Mouse (Mus musculus) kidney, postnatal 10 days (tissue): ENCODE results near the gene Adgrl3.

Source experiments
- DNase-seq: peaks from one replicate; pipeline ENCODE4 v3.0.0; 2021; ENCODE audit warnings: mixed read lengths

The Adgrl3 gene

DNA sequence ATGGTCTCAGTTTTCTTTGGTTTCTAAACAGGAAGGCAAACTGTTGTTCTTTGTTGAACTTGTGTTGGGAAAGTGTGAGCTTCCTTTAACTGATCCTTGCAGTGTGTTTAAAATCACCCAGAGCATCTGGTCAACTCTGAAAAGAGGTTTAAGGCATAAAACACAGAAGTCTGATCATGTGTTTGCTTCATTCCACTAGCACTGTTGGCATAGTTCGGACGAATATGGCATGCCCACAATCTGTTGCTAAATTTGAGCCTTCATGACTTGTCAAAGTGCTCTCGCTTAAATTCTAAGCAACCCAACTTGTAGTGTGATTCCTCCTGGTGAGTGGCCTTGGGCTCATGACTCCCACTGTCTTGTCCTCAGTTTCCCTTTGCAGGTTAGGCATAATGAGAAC lies 249.8 kb downstream of the Adgrl3 start:
- DNase-seq = no peak

DNA sequence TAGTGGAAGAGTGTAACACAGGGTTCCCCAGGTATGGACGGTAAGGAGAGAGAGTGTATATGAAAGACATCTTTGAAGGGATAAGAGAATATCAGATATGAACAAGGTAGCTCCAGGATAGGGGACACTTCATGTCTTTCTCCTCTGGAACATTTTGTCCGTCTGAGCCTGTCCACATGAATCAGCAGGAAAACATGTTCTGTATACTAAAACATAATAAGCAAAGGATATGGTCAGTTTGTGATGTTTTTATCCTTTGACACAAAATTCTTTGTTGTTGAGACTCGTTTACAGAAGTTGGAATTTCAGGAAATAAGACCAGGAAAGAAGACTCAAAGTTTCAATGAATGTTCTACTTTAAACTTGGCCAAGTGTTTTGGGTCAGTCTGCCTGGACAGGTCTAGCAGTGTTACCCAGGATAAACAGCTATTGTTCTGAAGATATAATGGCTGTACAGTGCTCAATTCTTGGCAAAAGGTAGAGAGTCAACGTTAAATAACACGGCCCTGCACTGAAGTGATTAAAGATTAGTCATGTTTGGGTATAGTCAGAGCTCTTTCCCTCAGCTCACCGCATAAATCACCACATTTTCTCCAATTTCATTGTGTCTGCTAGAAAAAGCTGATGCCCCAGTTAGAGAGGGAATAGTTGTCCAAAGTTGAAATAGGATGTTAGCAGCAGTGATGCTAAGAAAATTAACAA lies 255.6 kb downstream of the Adgrl3 start:
- no peak for DNase-seq

DNA sequence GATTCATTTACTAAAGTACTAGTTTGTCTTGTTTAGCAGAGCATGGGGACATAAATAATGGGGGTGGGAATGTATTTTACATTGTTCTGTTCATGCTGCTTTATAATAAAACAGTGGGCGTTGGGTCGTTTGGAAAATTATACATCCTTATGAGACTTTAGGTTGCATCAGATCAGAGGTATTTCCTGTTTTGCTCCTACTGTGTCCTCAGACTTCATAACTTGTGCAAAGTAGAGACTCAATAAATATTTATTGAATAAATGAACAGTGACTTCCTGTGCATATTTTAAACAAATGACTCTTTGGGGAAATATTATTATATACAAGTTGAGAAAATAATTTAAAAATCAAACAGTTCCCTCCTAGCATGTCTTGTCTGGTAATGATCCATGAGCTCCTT lies 259.3 kb downstream of the Adgrl3 start:
- no peak for DNase-seq

DNA sequence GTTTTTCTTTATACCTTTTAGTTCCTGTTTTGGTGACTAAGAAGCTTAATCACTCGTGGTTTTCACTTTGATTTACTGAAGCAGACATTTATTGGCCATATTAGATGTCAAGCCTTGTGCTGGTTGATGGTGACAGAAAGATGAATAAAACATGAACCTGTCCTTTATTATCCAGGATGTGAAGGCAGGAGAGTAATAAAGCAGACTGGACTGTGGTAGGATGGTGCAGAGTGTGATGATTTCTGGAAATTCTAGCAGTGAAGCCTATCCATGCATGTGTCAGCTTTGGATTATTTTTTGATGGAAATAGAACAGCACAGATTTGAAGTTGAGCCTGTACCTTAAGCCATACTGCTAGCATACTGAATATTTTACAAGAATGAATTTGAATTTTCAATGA lies 265.7 kb downstream of the Adgrl3 start:
- DNase-seq = no peak

DNA sequence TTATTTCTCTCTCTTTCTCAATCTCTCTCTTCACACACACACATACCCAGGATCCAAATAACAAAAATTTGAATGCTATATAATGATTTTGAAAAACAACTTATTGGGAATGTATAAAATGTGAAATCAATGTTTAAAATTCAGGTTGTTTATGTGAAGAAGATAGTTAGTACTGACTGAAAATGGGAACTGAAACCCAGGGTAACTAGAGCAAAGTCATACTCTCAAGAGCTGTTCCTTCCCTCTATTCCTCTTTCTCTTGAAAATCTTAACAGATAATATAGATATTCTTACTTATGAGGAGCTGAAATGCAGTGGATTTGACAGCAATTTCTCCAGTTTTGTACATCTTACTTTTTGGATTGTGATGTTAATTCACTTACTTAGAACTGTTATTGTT lies 281.9 kb downstream of the Adgrl3 start:
- no peak for DNase-seq

DNA sequence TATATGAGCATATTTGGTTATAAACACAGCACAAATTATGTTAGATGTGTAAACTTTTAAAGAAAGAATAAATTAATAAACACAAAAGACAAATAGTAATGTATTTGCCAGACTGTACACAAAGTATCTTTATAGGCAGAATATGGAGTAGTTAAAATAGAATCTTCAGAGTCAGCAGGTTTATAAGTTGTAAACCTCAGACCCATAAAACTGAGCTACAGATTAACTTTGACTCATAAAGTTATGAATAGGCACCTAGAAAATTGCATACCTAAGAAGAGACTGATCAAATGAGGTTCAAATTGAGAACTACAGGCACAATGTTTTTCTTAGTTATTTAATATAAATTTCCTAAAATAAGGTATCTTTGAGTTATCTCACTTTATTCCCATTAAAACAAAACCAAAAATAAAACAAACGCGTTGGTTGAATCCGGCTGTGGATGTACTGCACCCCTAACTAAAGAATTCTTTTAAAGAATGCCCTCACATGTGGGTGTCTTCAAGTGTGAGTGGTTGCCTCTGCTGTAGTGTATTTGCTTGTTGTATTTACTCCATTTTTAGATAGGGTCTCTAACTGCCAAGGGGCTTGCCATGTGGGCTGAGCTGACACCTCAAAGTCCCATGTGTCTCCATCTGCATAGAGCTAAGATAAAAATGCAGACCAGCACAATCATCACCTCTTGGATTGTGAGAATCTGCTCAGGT lies 297.6 kb downstream of the Adgrl3 start:
- DNase-seq = no peak

DNA sequence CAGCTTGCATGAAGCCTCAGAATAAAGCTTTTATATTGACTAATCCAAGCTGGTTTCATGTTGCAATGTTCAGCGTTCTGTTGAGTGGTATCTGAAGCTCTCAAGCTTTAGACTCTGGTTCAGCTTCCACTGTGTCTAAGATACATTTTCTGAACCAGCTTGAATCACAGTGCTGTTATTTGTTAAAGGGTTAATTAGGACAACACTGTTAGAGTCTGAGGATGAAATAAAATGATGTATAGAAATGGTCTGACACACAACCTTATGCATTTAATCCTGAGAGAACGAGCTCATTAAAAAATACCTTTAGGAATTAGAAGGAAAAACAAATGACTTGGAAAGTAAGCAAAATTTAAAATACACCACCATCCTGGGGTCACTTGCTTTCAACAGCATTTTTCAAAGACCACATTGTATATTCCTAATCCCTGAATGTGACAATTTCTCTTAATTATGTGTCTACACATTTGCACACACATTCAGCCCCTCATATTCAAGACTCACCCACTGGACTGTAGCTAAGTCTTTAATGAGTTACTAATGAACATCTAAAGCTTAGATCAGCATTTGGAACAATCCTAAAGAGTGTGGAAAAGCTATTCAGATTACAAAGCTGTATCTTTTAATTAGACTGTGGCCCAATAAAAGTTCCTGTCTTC lies 301.5 kb downstream of the Adgrl3 start:
- no peak for DNase-seq

DNA sequence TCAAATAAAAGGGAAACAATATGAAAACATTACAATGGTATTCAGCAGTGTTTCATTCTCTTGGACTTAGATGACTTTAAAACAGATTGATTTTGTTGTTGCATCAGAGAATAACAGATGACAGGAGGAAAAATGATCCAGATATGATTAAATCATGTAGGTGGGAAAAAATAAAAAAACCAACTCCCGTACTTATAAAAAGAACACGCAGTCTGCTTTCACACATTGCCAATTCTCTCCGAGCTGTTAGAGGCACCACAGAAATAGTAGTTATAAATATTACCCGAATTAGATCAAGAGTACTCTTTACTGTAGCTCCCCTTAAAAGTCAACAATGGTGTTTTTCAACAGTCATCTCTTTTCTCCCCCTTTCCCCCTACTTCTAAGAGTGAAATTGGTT lies 302.1 kb downstream of the Adgrl3 start:
- no peak for DNase-seq

DNA sequence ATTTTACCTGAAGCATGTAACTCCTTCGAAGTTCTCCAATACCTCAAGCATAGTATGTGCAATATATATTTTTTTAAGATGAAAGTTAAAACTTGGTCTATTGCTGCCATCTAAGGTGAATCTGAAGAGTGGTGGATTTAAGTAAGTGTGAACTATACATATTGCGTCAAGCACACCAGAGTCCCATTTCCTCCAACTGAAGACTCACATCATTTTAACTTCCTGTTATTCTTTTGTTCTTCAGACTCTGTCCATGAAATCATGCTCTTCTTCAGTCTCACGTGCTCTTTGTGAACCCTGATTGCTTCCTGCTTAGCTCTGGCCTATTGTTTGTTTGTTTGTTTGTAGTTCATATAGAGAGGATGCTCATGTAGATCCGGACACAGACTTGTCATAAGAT lies 307.0 kb downstream of the Adgrl3 start:
- DNase-seq = no peak

DNA sequence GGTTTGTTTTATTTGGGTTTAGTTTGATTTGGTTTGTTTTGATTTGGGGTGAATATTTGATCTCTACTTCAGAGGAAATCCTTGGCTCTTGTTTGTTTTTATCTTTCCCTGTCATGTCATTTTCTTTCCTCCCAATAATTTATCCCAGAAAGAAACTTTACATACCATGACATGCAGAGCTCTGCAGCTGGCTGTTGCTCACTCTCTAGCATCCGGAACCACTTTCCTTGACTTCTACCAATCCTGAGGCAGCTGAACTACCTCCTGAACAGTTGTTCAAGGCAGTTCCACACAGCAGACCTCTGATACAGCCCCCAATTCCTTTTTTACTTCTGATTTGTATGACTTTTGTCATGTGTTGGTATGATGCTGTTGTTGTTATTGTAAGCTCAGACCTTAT lies 307.5 kb downstream of the Adgrl3 start:
- no peak for DNase-seq

DNA sequence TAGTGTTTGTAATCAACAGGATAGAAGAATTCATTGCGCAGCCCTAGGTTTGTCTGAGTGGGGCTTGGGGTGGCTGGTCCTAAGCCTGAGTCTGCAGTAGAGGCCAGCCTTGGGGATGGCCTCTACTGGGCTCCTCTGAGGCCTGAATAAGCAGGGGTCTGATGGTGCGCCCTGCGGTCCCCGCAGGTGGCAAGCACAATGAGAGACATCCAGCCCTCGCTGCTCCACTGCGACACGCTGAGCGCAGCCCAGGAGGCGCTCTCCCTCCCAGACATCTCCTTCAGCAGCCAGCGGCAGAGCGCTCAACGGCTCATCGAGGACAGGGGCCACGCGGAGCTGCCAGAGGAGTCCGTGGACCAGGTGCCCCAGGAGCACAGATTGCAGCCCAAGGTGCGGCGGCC lies 309.6 kb downstream of the Adgrl3 start:
- peak; percentile 6 for DNase-seq

DNA sequence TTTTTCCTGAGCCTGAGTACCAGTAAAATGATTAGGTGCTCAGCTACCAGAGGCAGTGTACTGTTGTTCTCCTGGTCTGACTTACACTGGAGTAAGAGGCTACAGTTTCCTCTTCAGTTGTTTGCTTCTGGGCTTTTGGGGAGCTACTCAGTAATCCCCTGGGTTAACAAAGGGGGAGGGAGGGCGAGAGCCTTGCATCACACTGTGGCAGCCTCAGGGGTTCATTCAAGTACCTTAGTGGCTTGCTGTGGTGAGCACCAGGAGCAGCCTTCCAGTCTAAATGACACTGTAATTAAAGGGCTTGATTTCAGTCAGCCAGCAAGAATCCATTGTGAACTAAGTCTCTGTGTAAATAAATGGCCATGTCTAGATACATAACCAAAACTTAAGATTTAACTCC lies 324.4 kb downstream of the Adgrl3 start:
- no peak for DNase-seq

DNA sequence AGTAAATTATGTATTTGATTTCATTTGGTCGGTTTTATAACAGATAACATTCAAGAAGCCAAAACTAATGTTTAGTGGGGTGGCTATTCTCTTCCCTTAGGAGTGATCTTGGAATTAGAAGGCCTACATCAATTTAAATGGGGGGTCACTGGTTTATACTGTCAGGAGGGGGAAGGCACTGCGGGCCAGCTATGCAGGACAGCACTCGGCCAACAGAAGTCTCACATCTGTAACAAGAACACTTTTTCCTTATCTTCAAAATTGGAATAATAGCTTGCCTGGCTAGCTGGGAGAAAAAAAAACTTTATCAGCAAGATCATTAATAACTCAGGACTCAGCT lies 325.1 kb downstream of the Adgrl3 start:
- DNase-seq = no peak

DNA sequence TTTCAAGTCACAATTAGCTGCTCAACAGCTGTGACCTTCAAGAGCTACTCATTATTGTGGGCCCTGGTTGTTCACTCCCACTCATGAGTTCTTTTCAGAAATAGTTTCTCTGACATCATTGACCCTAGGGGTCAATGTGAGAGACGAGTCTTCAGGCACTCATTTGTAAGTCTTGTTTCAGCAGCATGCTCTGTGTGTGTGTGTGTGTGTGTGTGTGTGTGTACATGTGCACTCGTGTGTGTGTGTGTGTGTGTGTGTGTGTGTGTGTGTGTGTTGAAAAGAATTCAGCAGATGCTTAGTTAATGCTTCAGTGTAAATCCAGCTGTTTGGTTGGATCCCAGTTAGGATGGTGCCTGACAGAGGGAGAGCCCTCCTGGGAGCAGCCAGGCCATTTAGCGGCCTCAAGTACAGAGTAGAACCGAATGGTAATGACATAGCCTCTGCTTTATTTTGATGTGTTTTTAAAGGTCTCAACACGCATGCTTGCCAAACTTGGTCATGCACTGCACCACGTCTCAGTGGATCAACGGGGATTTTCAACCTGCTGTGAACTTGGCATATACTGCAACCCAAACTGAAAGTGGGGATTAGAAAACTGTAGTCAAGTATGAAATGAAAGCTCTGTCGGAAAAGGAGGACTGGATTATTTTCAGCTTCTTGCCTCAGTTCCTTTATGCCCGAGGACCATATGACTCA lies 325.6 kb downstream of the Adgrl3 start:
- peak; percentile 40 for DNase-seq

DNA sequence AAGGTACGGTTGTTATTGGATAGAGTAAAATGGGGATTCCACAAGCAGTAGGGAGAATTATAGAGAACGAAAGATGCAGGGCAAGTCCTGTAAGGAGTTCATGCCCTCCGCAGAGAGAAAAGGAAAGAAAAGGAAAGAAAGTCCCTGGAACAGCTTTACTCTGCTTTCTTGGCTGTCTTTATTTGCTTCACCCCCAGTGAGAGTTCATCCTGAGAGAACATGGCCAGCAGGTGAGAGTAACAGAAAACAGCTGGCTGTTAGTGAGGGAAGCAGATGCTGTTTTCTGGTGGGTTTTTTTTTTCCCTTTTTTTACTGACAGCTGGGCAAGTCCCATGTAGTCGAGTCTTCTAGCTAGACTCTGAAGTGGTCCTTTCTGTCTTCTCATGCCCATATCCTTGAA lies 327.6 kb downstream of the Adgrl3 start:
- DNase-seq = no peak

DNA sequence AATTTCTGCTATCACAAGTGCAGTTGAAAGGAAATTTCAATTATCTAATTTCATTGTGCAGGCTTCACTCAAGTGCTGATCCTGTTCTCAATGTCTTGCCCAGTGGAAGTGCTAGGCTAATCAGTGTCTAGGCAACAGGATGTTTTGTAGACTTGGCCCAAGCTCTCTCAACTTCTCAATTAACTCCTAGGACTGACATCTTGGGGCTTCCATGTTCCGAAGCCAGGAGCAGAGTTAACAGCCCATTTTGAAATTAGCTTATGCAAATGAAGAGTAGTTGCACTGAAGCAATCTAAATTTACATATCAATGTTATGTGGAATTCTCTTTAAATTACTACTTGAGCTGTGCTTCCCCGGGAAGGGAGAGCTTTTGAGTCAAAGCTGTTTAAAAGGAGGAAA lies 339.6 kb downstream of the Adgrl3 start:
- DNase-seq = no peak

DNA sequence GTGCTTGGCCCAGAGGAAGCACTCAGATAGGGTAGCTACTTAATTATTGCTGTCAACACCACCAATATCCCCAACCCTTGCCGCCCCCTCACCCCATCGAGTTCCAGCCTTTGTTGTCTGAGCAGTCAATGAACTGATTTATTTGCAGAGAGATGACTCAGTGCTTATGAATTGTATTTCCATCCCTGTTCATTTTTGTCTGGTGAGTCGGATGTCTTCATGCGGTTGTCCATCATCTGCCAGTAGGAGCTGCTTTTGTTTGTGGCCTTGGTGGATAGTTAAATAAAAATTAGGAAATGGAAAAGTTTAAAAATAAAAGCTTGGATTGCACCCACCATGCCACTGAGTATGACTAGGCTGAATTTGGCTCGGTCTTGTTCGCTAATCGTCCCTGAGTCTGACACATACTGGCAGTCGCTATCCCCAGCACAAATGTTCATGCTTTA lies 344.3 kb downstream of the Adgrl3 start:
- DNase-seq = no peak

DNA sequence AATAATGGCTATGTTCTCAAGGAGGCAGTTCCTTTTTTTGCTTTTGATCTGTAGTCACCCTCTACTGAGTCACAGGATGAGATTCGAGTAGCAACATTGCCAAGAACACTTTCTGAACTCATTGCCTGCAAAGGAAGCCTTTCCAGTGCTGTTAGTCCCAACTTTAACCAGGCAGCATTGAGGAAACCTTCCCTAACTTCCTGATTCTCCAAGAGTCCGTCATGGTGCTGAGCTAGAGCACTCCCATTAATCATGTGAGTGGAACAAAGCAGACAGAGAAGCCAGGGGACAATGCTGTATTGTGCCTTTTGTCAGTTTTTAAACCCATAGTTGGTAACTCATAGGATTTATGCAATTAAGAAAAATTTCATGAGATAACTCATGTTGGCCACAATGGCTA lies 345.3 kb downstream of the Adgrl3 start:
- DNase-seq = no peak

DNA sequence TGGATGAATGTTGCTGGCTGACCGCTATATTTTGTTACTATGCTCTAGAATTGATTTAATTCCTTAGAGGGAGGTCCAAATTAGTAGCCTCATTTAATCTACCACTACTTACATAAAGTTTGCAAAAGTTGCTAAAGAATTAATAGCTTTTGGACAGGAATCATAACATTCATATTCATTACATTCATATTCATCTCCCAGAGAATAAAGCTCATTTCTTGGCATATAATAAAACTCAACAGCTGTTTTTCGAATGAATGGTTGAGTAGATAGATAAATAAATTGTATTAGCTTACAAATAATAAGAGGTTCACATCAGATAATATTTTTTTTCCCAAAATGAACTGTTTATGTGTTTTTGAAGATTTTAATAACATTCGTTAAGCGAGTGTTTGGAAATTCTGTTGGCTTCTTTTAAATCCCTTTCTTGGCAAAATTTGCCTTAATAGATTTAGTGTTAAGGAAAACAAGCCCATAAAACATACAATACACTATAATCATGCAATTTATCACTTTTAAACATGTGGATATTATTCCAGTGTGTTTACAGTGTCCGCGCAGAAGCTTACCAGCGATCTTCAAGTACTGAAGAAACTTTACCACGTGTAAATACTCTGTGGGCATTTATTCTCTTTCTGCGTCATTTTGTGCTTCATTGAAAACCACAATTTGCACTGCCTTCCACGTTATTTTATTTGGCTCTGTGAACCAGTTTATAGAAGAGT lies 350.4 kb downstream of the Adgrl3 start:
- no peak for DNase-seq

DNA sequence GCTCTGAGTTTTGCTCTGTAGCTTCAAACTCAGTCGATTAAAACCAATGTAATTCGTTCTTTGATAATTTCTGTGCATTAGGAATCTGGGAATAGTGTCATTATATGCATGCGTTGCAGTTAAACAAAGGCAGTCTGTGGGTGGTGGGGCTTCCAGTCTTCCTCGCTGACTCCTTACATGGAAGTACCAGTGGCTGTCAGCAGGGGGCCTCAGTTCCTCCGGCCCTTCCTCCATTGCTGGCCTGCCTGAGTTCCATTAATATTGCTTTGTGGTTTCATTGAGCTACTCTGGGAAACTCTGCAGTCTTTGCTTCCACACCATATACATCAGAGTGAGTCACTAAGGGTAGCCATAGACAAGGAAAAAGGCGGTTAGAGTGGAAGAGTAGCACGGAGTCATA lies 356.1 kb downstream of the Adgrl3 start:
- no peak for DNase-seq

DNA sequence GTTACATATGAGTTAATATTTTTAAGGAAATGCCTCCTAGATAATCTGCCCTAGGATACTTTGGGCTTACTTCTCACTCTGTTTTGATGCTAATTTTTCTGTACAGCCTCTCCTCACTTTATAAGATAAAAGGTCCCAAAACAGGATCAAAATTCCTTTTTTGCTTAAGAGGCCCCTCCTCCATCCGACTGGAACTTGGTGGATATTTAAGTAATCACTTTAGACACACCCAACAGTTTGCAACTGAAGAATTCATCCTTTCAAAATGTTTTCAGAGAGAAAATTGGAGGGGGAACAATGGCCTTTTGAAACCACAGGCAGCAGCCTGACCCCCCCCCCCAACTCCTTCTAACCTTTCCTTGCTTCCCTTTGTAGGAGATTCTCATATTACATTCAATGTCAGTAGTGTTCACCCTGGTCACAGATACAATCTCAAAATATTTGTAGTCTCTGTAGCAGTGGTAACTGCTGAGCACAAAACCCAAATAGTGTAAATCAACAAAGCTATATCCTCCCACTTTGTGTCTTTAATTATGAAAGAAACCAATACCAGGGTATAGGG lies 385.7 kb downstream of the Adgrl3 start:
- no peak for DNase-seq

DNA sequence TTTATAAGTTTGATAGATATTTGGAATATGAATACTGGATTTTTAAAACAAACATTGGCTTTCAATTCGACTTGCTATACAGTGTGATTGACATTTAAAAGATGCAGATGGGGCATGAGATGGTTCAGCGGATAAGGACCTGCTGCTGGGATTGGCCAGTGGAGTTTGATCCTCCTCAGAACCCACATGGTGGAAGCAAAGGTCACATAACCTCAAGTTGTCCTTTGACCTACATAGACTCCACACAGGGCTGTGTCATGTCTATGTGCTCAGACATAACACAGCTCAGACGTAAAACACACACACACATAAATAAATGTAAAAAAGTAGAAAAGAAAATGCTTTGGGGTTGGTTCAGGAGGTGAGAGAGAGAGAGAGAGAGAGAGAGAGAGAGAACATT lies 397.4 kb downstream of the Adgrl3 start:
- no peak for DNase-seq

DNA sequence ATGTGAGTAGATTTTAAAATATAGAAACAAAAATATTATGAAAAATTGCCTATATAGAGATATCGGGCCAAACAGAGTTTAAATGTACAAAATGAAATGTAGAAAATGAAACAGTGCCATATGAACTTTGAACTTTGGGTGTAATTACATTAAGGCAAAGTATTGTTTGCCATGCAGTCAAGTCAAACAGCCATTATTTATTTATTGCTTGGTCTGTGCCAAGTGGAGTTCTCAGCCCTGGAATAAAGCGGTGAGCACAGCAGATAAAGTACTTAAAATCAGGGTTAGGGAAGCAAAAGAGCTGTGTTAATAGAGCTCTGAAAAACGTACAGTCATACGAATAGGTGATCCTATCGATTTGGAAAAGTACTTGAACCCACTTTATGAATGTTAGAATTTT lies 407.5 kb downstream of the Adgrl3 start:
- DNase-seq = no peak
